Mouse (Mus musculus): ENCODE data around the gene Slc9b2.

GRCm38 (mm10) chr3:135327601-135328000, 20.1 kb downstream of the Slc9b2 start:
- TF ChIP-seq POLR2A (IDR thresholded peaks at IDR 0.05; ENCODE audit: insufficient read depth, low read length) (no peak), CTCF (IDR thresholded peaks at IDR 0.05; ENCODE audit: low read depth, low read length) (peak; percentile 72), EP300 (IDR thresholded peaks at IDR 0.05; ENCODE audit: insufficient read depth, low read depth, low read length) (no peak)
